Mouse (Mus musculus): ENCODE measurements at regions not wholly inside any gene's neighbourhood (a gene's known extent, or its start where the extent isn't known, plus 50 kb on each side); places are given as distances from the start of the nearest gene placed in this dataset.

DNA sequence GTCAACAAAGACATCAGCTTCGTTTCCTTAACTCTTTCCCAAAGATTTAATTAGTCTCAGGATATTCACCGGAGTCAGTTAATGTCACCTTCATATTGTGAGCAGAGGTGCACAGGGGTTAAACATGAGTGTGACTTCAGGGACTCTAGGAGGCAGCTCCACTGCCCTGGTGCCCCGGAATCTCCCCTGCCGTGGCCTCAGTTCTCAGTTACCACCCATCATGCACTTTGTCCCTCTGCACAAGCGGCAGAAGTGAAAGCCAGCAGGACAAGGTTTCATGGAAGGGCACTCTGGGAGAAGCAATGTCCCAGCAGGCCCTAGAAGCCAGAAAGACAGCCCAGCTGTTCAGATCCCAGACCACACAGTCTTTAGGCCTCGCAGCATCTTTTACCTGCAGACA, 150.5 kb upstream of the Egln3 start:
- Histone ChIP-seq H3K79me2 (ENCODE audit: control insufficient read depth, insufficient read depth) (no peaks in the 10 kb centered on the region), H3K79me3 (ENCODE audit: low read depth) (no peaks in the 10 kb centered on the region), H3ac (ENCODE audit: control insufficient read depth, insufficient read length, low read depth) (no peak overlapping the region), H3K4me3 (ENCODE audit: insufficient read depth, poor library complexity, severe bottlenecking) (no peak overlapping the region), H3K36me3 (ENCODE audit: control insufficient read depth, insufficient read depth) (no peaks in the 10 kb centered on the region), H3K27me3 (ENCODE audit: control insufficient read depth, insufficient read depth, insufficient read length) (no peaks in the 10 kb centered on the region)
- TF ChIP-seq CTCF (IDR thresholded peaks at IDR 0.05; ENCODE audit: control insufficient read depth, insufficient read depth, insufficient read length), result no peak
- TF ChIP-seq MYOG (IDR thresholded peaks at IDR 0.05; ENCODE audit: control insufficient read depth, extremely low read depth, insufficient read length), result no peak
- no peak for TF ChIP-seq FOSL1 (IDR thresholded peaks at IDR 0.05; ENCODE audit: insufficient read depth, low read length, poor library complexity, severe bottlenecking)
- TF ChIP-seq MAX (IDR thresholded peaks at IDR 0.05), result no peak
- TF ChIP-seq USF1 (IDR thresholded peaks at IDR 0.05; ENCODE audit: low read depth), result no peak
- no peak for TF ChIP-seq CEBPB (IDR thresholded peaks at IDR 0.05; ENCODE audit: low read depth)
- TF ChIP-seq MYOD1 (IDR thresholded peaks at IDR 0.05; ENCODE audit: control insufficient read depth, insufficient read length, low read depth), result no peak

DNA sequence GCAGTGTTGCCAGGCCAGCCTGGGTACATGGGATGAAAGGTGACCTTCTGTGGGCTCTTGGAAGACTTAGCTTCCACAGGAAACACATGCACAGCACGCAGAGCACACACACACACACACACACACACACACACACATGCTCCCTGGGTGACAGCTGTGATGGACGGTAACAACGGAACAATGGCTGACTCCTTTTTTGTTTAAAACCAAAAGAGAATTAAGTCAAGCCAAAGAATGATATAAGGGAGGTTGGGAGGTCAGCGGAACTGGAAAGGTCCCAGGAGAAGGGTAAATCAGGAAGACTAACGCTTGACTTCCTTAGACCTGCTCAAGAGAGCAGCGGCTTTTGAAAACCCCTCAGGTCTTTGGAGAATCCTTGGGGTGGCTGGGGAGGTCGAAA, 150.0 kb upstream of the Egln3 start:
- Histone ChIP-seq H3K79me3 (ENCODE audit: low read depth) (no peaks in the 10 kb centered on the region), H3K79me2 (ENCODE audit: control insufficient read depth, insufficient read depth) (no peaks in the 10 kb centered on the region), H3K27me3 (ENCODE audit: control insufficient read depth, insufficient read depth, insufficient read length) (no peaks in the 10 kb centered on the region), H3ac (ENCODE audit: control insufficient read depth, insufficient read length, low read depth) (no peak overlapping the region), H3K4me3 (ENCODE audit: insufficient read depth, poor library complexity, severe bottlenecking) (no peak overlapping the region), H3K36me3 (ENCODE audit: control insufficient read depth, insufficient read depth) (no peaks in the 10 kb centered on the region)
- TF ChIP-seq MYOD1 (IDR thresholded peaks at IDR 0.05; ENCODE audit: control insufficient read depth, insufficient read length, low read depth) (no peak), MYOG (IDR thresholded peaks at IDR 0.05; ENCODE audit: control insufficient read depth, extremely low read depth, insufficient read length) (no peak), CTCF (IDR thresholded peaks at IDR 0.05; ENCODE audit: control insufficient read depth, insufficient read depth, insufficient read length) (no peak), USF1 (IDR thresholded peaks at IDR 0.05; ENCODE audit: low read depth) (no peak), MAX (IDR thresholded peaks at IDR 0.05) (no peak), FOSL1 (IDR thresholded peaks at IDR 0.05; ENCODE audit: insufficient read depth, low read length, poor library complexity, severe bottlenecking) (no peak), CEBPB (IDR thresholded peaks at IDR 0.05; ENCODE audit: low read depth) (no peak)

GRCm38 (mm10) chr12:54352963-54353606, 149.4 kb upstream of the Egln3 start:
- no peak overlapping the region for H3ac ChIP-seq (ENCODE audit: control insufficient read depth, insufficient read length, low read depth)
- no peaks in the 10 kb centered on the region for H3K36me3 ChIP-seq (ENCODE audit: control insufficient read depth, insufficient read depth)
- H3K79me3 ChIP-seq (ENCODE audit: low read depth), result no peaks in the 10 kb centered on the region
- no peak overlapping the region for H3K4me3 ChIP-seq (ENCODE audit: insufficient read depth, poor library complexity, severe bottlenecking)
- TF ChIP-seq CTCF (IDR thresholded peaks at IDR 0.05; ENCODE audit: control insufficient read depth, insufficient read depth, insufficient read length) (no peak), FOSL1 (IDR thresholded peaks at IDR 0.05; ENCODE audit: insufficient read depth, low read length, poor library complexity, severe bottlenecking) (no peak), USF1 (IDR thresholded peaks at IDR 0.05; ENCODE audit: low read depth) (no peak), CEBPB (IDR thresholded peaks at IDR 0.05; ENCODE audit: low read depth) (no peak), MAX (IDR thresholded peaks at IDR 0.05) (no peak), MYOD1 (IDR thresholded peaks at IDR 0.05; ENCODE audit: control insufficient read depth, insufficient read length, low read depth) (no peak), MYOG (IDR thresholded peaks at IDR 0.05; ENCODE audit: control insufficient read depth, extremely low read depth, insufficient read length) (no peak)
- H3K79me2 ChIP-seq (ENCODE audit: control insufficient read depth, insufficient read depth), result no peaks in the 10 kb centered on the region
- H3K27me3 ChIP-seq (ENCODE audit: control insufficient read depth, insufficient read depth, insufficient read length), result no peaks in the 10 kb centered on the region

GRCm38 (mm10) chr12:54350293-54350692, 146.6 kb upstream of the Egln3 start:
- Histone ChIP-seq H3K79me2 (ENCODE audit: control insufficient read depth, insufficient read depth) (no peaks in the 10 kb centered on the region), H3K27me3 (ENCODE audit: control insufficient read depth, insufficient read depth, insufficient read length) (no peaks in the 10 kb centered on the region), H3K4me3 (ENCODE audit: insufficient read depth, poor library complexity, severe bottlenecking) (no peak overlapping the region), H3K79me3 (ENCODE audit: low read depth) (no peaks in the 10 kb centered on the region), H3K36me3 (ENCODE audit: control insufficient read depth, insufficient read depth) (no peaks in the 10 kb centered on the region), H3ac (ENCODE audit: control insufficient read depth, insufficient read length, low read depth) (no peak overlapping the region)
- no peak for TF ChIP-seq MAX (IDR thresholded peaks at IDR 0.05)
- TF ChIP-seq MYOG (IDR thresholded peaks at IDR 0.05; ENCODE audit: control insufficient read depth, extremely low read depth, insufficient read length), result no peak
- no peak for TF ChIP-seq MYOD1 (IDR thresholded peaks at IDR 0.05; ENCODE audit: control insufficient read depth, insufficient read length, low read depth)
- no peak for TF ChIP-seq USF1 (IDR thresholded peaks at IDR 0.05; ENCODE audit: low read depth)

DNA sequence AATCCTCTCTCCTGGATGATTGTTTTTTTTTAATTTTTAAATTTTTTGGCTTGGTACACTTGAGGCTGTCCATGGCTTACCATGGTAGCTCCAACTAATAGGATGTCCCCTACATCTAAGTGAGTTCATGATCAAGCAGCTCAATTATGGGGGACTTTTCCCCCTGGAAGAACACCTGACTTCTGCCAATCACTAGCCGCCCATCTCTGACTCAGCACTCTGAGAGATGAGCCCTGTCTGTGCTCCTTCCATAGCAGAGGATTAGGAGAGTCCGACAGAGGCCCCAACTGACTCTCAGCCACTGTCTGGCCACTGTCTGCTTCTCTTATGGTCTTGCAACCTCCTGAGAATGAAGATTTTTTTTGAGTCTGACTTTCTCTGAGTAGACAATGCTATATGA, 145.7 kb upstream of the Egln3 start:
- no peaks in the 10 kb centered on the region for H3K79me2 ChIP-seq (ENCODE audit: control insufficient read depth, insufficient read depth)
- H3K79me3 ChIP-seq (ENCODE audit: low read depth), result no peaks in the 10 kb centered on the region
- H3K4me3 ChIP-seq (ENCODE audit: insufficient read depth, poor library complexity, severe bottlenecking), result no peak overlapping the region
- TF ChIP-seq MYOG (IDR thresholded peaks at IDR 0.05; ENCODE audit: control insufficient read depth, extremely low read depth, insufficient read length) (no peak), MYOD1 (IDR thresholded peaks at IDR 0.05; ENCODE audit: control insufficient read depth, insufficient read length, low read depth) (peak; percentile 74)
- no peak overlapping the region for H3ac ChIP-seq (ENCODE audit: control insufficient read depth, insufficient read length, low read depth)
- H3K27me3 ChIP-seq (ENCODE audit: control insufficient read depth, insufficient read depth, insufficient read length), result no peaks in the 10 kb centered on the region
- H3K36me3 ChIP-seq (ENCODE audit: control insufficient read depth, insufficient read depth), result no peaks in the 10 kb centered on the region

DNA sequence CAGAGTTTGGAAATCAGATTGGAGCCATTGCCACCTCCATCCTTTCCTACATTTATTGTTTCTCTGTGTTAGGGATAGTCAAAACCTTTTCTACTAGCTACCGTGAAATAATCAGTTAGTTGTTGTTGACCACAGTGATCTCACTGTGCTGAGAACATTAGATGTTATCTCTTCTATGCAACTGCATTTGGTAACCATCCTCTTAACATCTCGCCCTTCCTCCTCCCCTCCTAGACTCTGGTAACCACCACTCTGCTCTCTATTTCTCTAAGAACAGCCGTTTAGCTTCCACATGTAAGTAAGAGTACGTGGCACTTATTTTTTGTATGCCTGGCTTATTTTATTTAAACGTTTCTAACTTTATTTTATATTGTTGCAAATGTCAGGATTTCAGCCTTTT, 139.8 kb upstream of the Egln3 start:
- Histone ChIP-seq H3K36me3 (ENCODE audit: control insufficient read depth, insufficient read depth) (no peaks in the 10 kb centered on the region), H3K4me3 (ENCODE audit: insufficient read depth, poor library complexity, severe bottlenecking) (no peak overlapping the region), H3K27me3 (ENCODE audit: control insufficient read depth, insufficient read depth, insufficient read length) (no peaks in the 10 kb centered on the region), H3K79me2 (ENCODE audit: control insufficient read depth, insufficient read depth) (no peaks in the 10 kb centered on the region), H3K79me3 (ENCODE audit: low read depth) (no peaks in the 10 kb centered on the region), H3ac (ENCODE audit: control insufficient read depth, insufficient read length, low read depth) (no peak overlapping the region)
- TF ChIP-seq MAX (IDR thresholded peaks at IDR 0.05) (no peak), USF1 (IDR thresholded peaks at IDR 0.05; ENCODE audit: low read depth) (no peak), FOSL1 (IDR thresholded peaks at IDR 0.05; ENCODE audit: insufficient read depth, low read length, poor library complexity, severe bottlenecking) (no peak), MYOD1 (IDR thresholded peaks at IDR 0.05; ENCODE audit: control insufficient read depth, insufficient read length, low read depth) (no peak), CEBPB (IDR thresholded peaks at IDR 0.05; ENCODE audit: low read depth) (no peak), MYOG (IDR thresholded peaks at IDR 0.05; ENCODE audit: control insufficient read depth, extremely low read depth, insufficient read length) (no peak), CTCF (IDR thresholded peaks at IDR 0.05; ENCODE audit: control insufficient read depth, insufficient read depth, insufficient read length) (no peak)
